Comparison of ENCODE assay signal across 8 mouse cellular contexts in the genomic region with DNA sequence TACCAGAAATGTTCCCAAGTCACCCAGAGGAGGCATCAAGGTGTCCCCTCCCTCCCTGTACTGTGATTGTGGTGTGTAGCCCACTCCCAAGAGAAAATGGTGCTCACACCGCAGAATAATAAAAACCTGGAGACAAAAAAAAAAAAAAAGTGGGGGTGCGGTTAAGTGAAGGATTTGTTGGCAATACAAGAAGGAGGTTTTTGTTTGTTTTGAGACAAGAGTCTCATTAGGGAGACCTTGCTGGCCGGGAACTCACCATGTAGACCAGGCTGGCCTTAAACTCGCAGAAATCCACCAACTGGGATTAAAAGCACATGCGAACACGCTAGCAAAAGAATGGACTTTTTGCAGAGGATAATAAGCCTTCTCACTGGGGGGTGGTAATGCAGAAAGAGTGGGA. TPM values are rescaled to one million over a fixed set of nuclear protein-coding genes. Genes with fewer than 3 reads are reported as not detected.
DNase-seq lines count a peak whose midpoint lies in the region; ATAC-seq lines count a peak whose summit lies in the region.

B3gnt7 (plus strand) TSS at position 301 of the 400 bp plus-strand sequence.

- H3K4me1 ChIP-seq in erythroblast, embryonic 14.5 days (ENCODE audit: control insufficient read depth), result peaks cover 59% of the 10 kb centered on the region
- H3K4me1 ChIP-seq in megakaryocyte, embryonic 14.5 days, result peaks cover 96% of the 10 kb centered on the region
- peaks cover 35% of the 10 kb centered on the region for H3K4me1 ChIP-seq in limb, embryonic 13.5 days
- peaks cover 7% of the 10 kb centered on the region; the same call in 1 of the 2 replicates for H3K4me1 ChIP-seq in stomach, embryonic 15.5 days

- no peak within 1 kb of the TSS for H3K27ac ChIP-seq in limb, embryonic 13.5 days
- H3K27ac ChIP-seq in stomach, embryonic 15.5 days, result no peak within 1 kb of the TSS

- no peak for DNase-seq in thymus, postnatal 36 days
- no peak for DNase-seq in right cerebral cortex, adult 18-20 months

- peak within 1 kb of the TSS; percentile 64 for H3K4me3 ChIP-seq in erythroblast, embryonic 14.5 days (replicated peaks)
- peak within 1 kb of the TSS; percentile 92 for H3K4me3 ChIP-seq in megakaryocyte, embryonic 14.5 days (replicated peaks)
- H3K4me3 ChIP-seq in limb, embryonic 13.5 days, result peak within 1 kb of the TSS; percentile 59
- peak within 1 kb of the TSS; percentile 64 for H3K4me3 ChIP-seq in stomach, embryonic 15.5 days (replicated peaks)

- H3K27me3 ChIP-seq in erythroblast, embryonic 14.5 days (ENCODE audit: control insufficient read depth), result peaks cover 32% of the 10 kb centered on the region
- H3K27me3 ChIP-seq in megakaryocyte, embryonic 14.5 days (replicated peaks), result peaks cover 18% of the 10 kb centered on the region
- H3K27me3 ChIP-seq in limb, embryonic 13.5 days, result peaks cover 29% of the 10 kb centered on the region
- peaks cover 22% of the 10 kb centered on the region for H3K27me3 ChIP-seq in stomach, embryonic 15.5 days (replicated peaks)

- ATAC-seq in erythroblast, adult 5-6 weeks (replicated peaks; ENCODE audit: low FRiP score, poor library complexity, severe bottlenecking), result no peak
- no peak for ATAC-seq in megakaryocyte, adult 5-6 weeks (ENCODE audit: poor library complexity, severe bottlenecking)
- ATAC-seq in limb, embryonic 13.5 days (ENCODE audit: low FRiP score, low read depth), result no peak
- no peak for ATAC-seq in stomach, embryonic 15.5 days (ENCODE audit: insufficient read depth, low FRiP score, low read depth)

- H3K9ac ChIP-seq in limb, embryonic 13.5 days, result peak within 1 kb of the TSS; percentile 72
- H3K9ac ChIP-seq in stomach, embryonic 15.5 days, result peak within 1 kb of the TSS; percentile 68

- peaks cover 11% of the 10 kb centered on the region; the same call in 1 of the 2 replicates for H3K9me3 ChIP-seq in erythroblast, embryonic 14.5 days (ENCODE audit: control insufficient read depth, low read length)
- H3K9me3 ChIP-seq in megakaryocyte, embryonic 14.5 days, result no peaks in the 10 kb centered on the region
- H3K9me3 ChIP-seq in limb, embryonic 13.5 days, result no peaks in the 10 kb centered on the region
- no peaks in the 10 kb centered on the region for H3K9me3 ChIP-seq in stomach, embryonic 15.5 days

- WGBS in limb, embryonic 13.5 days, result 21% methylated on average over 6 of the region's 6 CpGs
- 38% methylated on average over 6 of the region's 6 CpGs for WGBS in stomach, embryonic 15.5 days

- peaks cover 11% of the 10 kb centered on the region for H3K36me3 ChIP-seq in erythroblast, embryonic 14.5 days (ENCODE audit: control insufficient read depth)
- H3K36me3 ChIP-seq in megakaryocyte, embryonic 14.5 days (replicated peaks; ENCODE audit: low read length), result peaks cover 29% of the 10 kb centered on the region
- peaks cover 16% of the 10 kb centered on the region for H3K36me3 ChIP-seq in limb, embryonic 13.5 days
- H3K36me3 ChIP-seq in stomach, embryonic 15.5 days, result no peaks in the 10 kb centered on the region

- peak within 1 kb of the TSS; percentile 94 for H3K4me2 ChIP-seq in limb, embryonic 13.5 days (replicated peaks)
- H3K4me2 ChIP-seq in stomach, embryonic 15.5 days, result peak within 1 kb of the TSS; percentile 98

RNA-seq across cellular contexts. Expression of gene B3gnt7, which starts in this region (rescaled TPM):
- polyA plus RNA-seq in erythroblast, embryonic 14.5 days (2012), result 0.03 and 0.05 TPM in 2 replicates
- total RNA-seq in erythroblast, adult 5-6 weeks (2015; ENCODE audit: low replicate concordance), result 1.3 TPM in 1 of 2 replicates, not detected in the other
- not detected in 2 replicates for total RNA-seq in erythroblast, adult 5-6 weeks (2017; ENCODE audit: low replicate concordance)
- 3.7 and 8.8 TPM in 2 replicates for polyA plus RNA-seq in megakaryocyte, embryonic 14.5 days (2012; ENCODE audit: insufficient read depth, low replicate concordance)
- 0.27 and 0.36 TPM in 2 replicates for total RNA-seq in megakaryocyte, adult 5-6 weeks (2015)
- total RNA-seq in megakaryocyte, adult 5-6 weeks (2017), result not detected in 2 replicates
- polyA plus RNA-seq in limb, embryonic 13.5 days (2015; fragmentation: Nextera tagmentation; extraction: Ambion mirVana), result 8.3 and 9.6 TPM in 2 replicates
- polyA plus RNA-seq in stomach, embryonic 15.5 days (2015; fragmentation: Nextera tagmentation; extraction: Ambion mirVana), result 4.6 and 5.5 TPM in 2 replicates
